Mouse (Mus musculus): Measurements from ENCODE around the gene 4930516K23Rik. TPM values are rescaled to one million over a fixed set of nuclear protein-coding genes. Genes with fewer than 3 reads are reported as not detected.

The 4930516K23Rik gene
- polyA plus RNA-seq, 1 experiment from 2014 or later = not detected

GRCm38 (mm10) chr7:104017203-104017602 lies 44.0 kb downstream of the 4930516K23Rik start, which contains the start of gene Olfr639:
Gene Olfr639, minus strand, starts transcription at chr7:104017303.
- Histone ChIP-seq H3K4me2 (replicated peaks) (no peak within 1 kb of the TSS), H3K4me3 (no peak within 1 kb of the TSS), H3K9me3 (replicated peaks) (no peaks in the 10 kb centered on the region), H3K9ac (no peak within 1 kb of the TSS), H3K27ac (no peak within 1 kb of the TSS), H3K27me3 (no peaks in the 10 kb centered on the region), H3K36me3 (no peaks in the 10 kb centered on the region), H3K4me1 (no peaks in the 10 kb centered on the region)
- no peak for ATAC-seq (ENCODE audit: low FRiP score)

Other genes starting within 250 kb of the 4930516K23Rik start
- 799 and 940 TPM in 2 replicates for gene Hbb-bt, start 247.4 kb downstream of the 4930516K23Rik start, polyA plus RNA-seq (2016; fragmentation: Nextera tagmentation; extraction: Ambion mirVana)
- 613 and 772 TPM in 2 replicates for gene Hbb-bs, start 233.3 kb downstream of the 4930516K23Rik start, polyA plus RNA-seq (2016; fragmentation: Nextera tagmentation; extraction: Ambion mirVana)
- not detected in 2 replicates for gene Hbb-bh2, start 220.9 kb downstream of the 4930516K23Rik start, polyA plus RNA-seq (2016; fragmentation: Nextera tagmentation; extraction: Ambion mirVana)
- 614 and 792 TPM in 2 replicates for gene Hbb-bh1, start 218.3 kb downstream of the 4930516K23Rik start, polyA plus RNA-seq (2016; fragmentation: Nextera tagmentation; extraction: Ambion mirVana)
- 8,282 and 10,510 TPM in 2 replicates for gene Hbb-y, start 208.2 kb downstream of the 4930516K23Rik start, polyA plus RNA-seq (2016; fragmentation: Nextera tagmentation; extraction: Ambion mirVana)
- gene Olfr66, start 175.2 kb downstream of the 4930516K23Rik start, polyA plus RNA-seq (2016; fragmentation: Nextera tagmentation; extraction: Ambion mirVana) = not detected in 2 replicates
- gene Olfr64, start 167.0 kb downstream of the 4930516K23Rik start, polyA plus RNA-seq (2016; fragmentation: Nextera tagmentation; extraction: Ambion mirVana) = not detected in 2 replicates
- gene Olfr65, start 158.0 kb downstream of the 4930516K23Rik start, polyA plus RNA-seq (2016; fragmentation: Nextera tagmentation; extraction: Ambion mirVana) = not detected in 2 replicates
- not detected in 2 replicates for gene Olfr631, start 132.6 kb downstream of the 4930516K23Rik start, polyA plus RNA-seq (2016; fragmentation: Nextera tagmentation; extraction: Ambion mirVana)
- not detected in 2 replicates for gene Olfr632, start 127.1 kb downstream of the 4930516K23Rik start, polyA plus RNA-seq (2016; fragmentation: Nextera tagmentation; extraction: Ambion mirVana)
- gene Olfr633, start 117.0 kb downstream of the 4930516K23Rik start, polyA plus RNA-seq (2016; fragmentation: Nextera tagmentation; extraction: Ambion mirVana) = not detected in 2 replicates
- not detected in 2 replicates for gene Olfr635, start 90.3 kb downstream of the 4930516K23Rik start, polyA plus RNA-seq (2016; fragmentation: Nextera tagmentation; extraction: Ambion mirVana)
- gene Olfr638, start 62.7 kb downstream of the 4930516K23Rik start, polyA plus RNA-seq (2016; fragmentation: Nextera tagmentation; extraction: Ambion mirVana) = not detected in 2 replicates
- gene Olfr639, start 44.1 kb downstream of the 4930516K23Rik start, polyA plus RNA-seq (2016; fragmentation: Nextera tagmentation; extraction: Ambion mirVana) = 0.04 TPM in 1 of 2 replicates, not detected in the other
- gene Olfr640, start 35.9 kb downstream of the 4930516K23Rik start, polyA plus RNA-seq (2016; fragmentation: Nextera tagmentation; extraction: Ambion mirVana) = not detected in 2 replicates
- not detected in 2 replicates for gene Olfr641, start 26.0 kb downstream of the 4930516K23Rik start, polyA plus RNA-seq (2016; fragmentation: Nextera tagmentation; extraction: Ambion mirVana)
- not detected in 2 replicates for gene Olfr642, start 8.8 kb downstream of the 4930516K23Rik start, polyA plus RNA-seq (2016; fragmentation: Nextera tagmentation; extraction: Ambion mirVana)
- not detected in 2 replicates for gene Olfr644, start 10.4 kb upstream of the 4930516K23Rik start, polyA plus RNA-seq (2016; fragmentation: Nextera tagmentation; extraction: Ambion mirVana)
- gene Olfr645, start 24.0 kb upstream of the 4930516K23Rik start, polyA plus RNA-seq (2016; fragmentation: Nextera tagmentation; extraction: Ambion mirVana) = not detected in 2 replicates
- not detected in 2 replicates for gene Olfr646, start 43.4 kb upstream of the 4930516K23Rik start, polyA plus RNA-seq (2016; fragmentation: Nextera tagmentation; extraction: Ambion mirVana)
- not detected in 2 replicates for gene Ubqln5, start 68.4 kb upstream of the 4930516K23Rik start, polyA plus RNA-seq (2016; fragmentation: Nextera tagmentation; extraction: Ambion mirVana)
- not detected in 2 replicates for gene Olfr643, start 76.0 kb upstream of the 4930516K23Rik start, polyA plus RNA-seq (2016; fragmentation: Nextera tagmentation; extraction: Ambion mirVana)
- gene Ubqln3, start 81.8 kb upstream of the 4930516K23Rik start, polyA plus RNA-seq (2016; fragmentation: Nextera tagmentation; extraction: Ambion mirVana) = not detected in 2 replicates
- not detected in 2 replicates for gene Ubqlnl, start 89.1 kb upstream of the 4930516K23Rik start, polyA plus RNA-seq (2016; fragmentation: Nextera tagmentation; extraction: Ambion mirVana)
- gene Olfm5, start 103.4 kb upstream of the 4930516K23Rik start, polyA plus RNA-seq (2016; fragmentation: Nextera tagmentation; extraction: Ambion mirVana) = not detected in 2 replicates
- 0.56 and 0.83 TPM in 2 replicates for gene Olfr648, start 121.9 kb upstream of the 4930516K23Rik start, polyA plus RNA-seq (2016; fragmentation: Nextera tagmentation; extraction: Ambion mirVana)
- gene Olfr649, start 134.5 kb upstream of the 4930516K23Rik start, polyA plus RNA-seq (2016; fragmentation: Nextera tagmentation; extraction: Ambion mirVana) = not detected in 2 replicates
- gene Trim6, start 157.3 kb upstream of the 4930516K23Rik start, polyA plus RNA-seq (2016; fragmentation: Nextera tagmentation; extraction: Ambion mirVana) = 1.7 and 1.8 TPM in 2 replicates
- gene Trim34a, start 183.0 kb upstream of the 4930516K23Rik start, polyA plus RNA-seq (2016; fragmentation: Nextera tagmentation; extraction: Ambion mirVana) = 0.90 and 1.4 TPM in 2 replicates
- 0.07 and 0.14 TPM in 2 replicates for gene Trim5, start 226.6 kb upstream of the 4930516K23Rik start, polyA plus RNA-seq (2016; fragmentation: Nextera tagmentation; extraction: Ambion mirVana)